Mouse (Mus musculus) neural tube, embryonic 15.5 days (tissue): ENCODE data around the gene Pou4f2. TPM values are rescaled to one million over a fixed set of nuclear protein-coding genes. Genes with fewer than 3 reads are reported as not detected.

Experiments used
- ATAC-seq: fragments of 200-750 bp; cut with Nextera tagmentation; 2 replicates; pipeline ENCODE4 v1.8.0; 2017; ENCODE audit warnings: mild to moderate bottlenecking, moderate TSS enrichment, moderate library complexity; ENCODE audit not compliant: low FRiP score
- H3K27ac ChIP-seq: fragments of 300-500 bp; sonication (generic); replicated peaks from 2 replicates; pipeline ENCODE4 v1.5.1; 2015; ENCODE audit warnings: mild to moderate bottlenecking, inconsistent platforms
- H3K27me3 ChIP-seq: fragments of 300-500 bp; sonication (generic); replicated peaks from 2 replicates; pipeline ENCODE4 v1.6.1; 2015; ENCODE audit warnings: inconsistent platforms
- H3K36me3 ChIP-seq: fragments of 300-500 bp; sonication (generic); 2 replicates; pipeline ENCODE4 v1.6.1; 2015; ENCODE audit warnings: inconsistent platforms
- H3K4me1 ChIP-seq: fragments of 300-500 bp; sonication (generic); 2 replicates; pipeline ENCODE4 v1.6.1; 2015; ENCODE audit warnings: inconsistent platforms
- H3K4me2 ChIP-seq: fragments of 300-500 bp; sonication (generic); 2 replicates; pipeline ENCODE4 v1.6.1; 2015; ENCODE audit warnings: inconsistent platforms, mild to moderate bottlenecking, moderate library complexity
- H3K4me3 ChIP-seq: fragments of 300-500 bp; sonication (generic); replicated peaks from 2 replicates; pipeline ENCODE4 v1.5.1; 2015; ENCODE audit warnings: mild to moderate bottlenecking, inconsistent platforms
- H3K9ac ChIP-seq: fragments of 300-500 bp; sonication (generic); replicated peaks from 2 replicates; pipeline ENCODE4 v1.6.1; 2015; ENCODE audit warnings: mild to moderate bottlenecking, inconsistent platforms
- H3K9me3 ChIP-seq: fragments of 300-500 bp; sonication (generic); replicated peaks from 2 replicates; pipeline ENCODE4 v1.6.1; 2016; ENCODE audit warnings: inconsistent platforms
- WGBS: fragments of 180-500 bp; shearing (Covaris S2); methylation state at CpG from one replicate; pipeline ENCODE4 v1.1.7; 2015; ENCODE audit warnings: mixed read lengths; 5-methylcytosine and 5-hydroxymethylcytosine counted together
- polyA plus RNA-seq: library from polyadenylated mRNA; unstranded; fragments of >200 nt; fragmentation: Nextera tagmentation; extraction: Ambion mirVana; gene quantifications from 2 replicates; pipeline ENCODE4 v1.2.1, GENCODE M21; 2015

Pou4f2 gene
- polyA plus RNA-seq, 1 experiment from 2014 or later = 3.3 TPM

DNA sequence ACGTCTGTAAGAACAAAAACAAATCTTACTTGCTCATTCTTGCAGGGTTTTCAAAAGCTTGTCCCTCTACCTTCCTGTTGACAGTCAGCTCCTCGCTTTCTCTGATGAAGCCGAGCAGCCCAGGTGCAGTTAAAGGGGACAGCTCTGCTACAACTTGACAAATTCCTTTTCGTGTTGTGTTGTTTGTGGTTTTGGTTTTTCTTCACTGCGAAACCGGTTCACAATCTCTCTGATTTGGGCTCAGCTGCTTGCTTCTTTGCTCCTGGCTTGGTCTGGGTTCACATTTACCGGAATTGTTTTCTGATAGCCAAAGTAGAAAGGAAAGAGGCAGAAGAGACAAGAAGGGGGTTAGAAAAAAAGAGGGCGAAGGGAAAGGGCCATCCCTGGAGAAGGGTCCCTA, 2.1 kb downstream of the Pou4f2 start:
- H3K9ac ChIP-seq = no peak overlapping the region
- peaks cover 40% of the 10 kb centered on the region for H3K4me1 ChIP-seq
- H3K27me3 ChIP-seq = peaks cover 67% of the 10 kb centered on the region

DNA sequence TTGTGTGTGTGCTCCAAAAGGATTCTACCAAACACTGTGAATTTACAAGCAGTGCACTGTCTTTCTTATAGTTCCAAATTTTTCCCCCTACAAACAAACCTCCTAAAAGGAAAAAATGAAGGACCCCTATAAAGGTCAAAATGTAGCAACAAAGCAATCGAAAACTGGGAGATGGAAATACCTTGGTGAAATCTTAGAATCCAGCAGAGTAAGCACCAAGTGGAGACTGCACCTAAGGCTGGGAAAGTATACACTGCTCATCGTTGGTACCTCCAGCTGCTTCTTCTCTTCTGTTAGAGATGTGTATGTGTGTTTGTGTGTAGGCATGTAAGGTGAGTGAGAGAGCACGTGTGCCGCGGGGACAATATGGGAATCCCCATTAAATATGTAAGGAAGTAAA, 3.1 kb downstream of the Pou4f2 start:
- 9% methylated on average over 5 of the region's 5 CpGs for WGBS
- no peak overlapping the region for H3K4me2 ChIP-seq

More for the DNA sequence above, 2.1 kb downstream of the Pou4f2 start:
- Histone ChIP-seq H3K4me3 (peak overlapping the region; percentile 47), H3K9me3 (no peaks in the 10 kb centered on the region), H3K27ac (no peak overlapping the region), H3K4me2 (peak overlapping the region; percentile 90), H3K36me3 (no peaks in the 10 kb centered on the region)
- no peak for ATAC-seq
- 3% methylated on average over 8 of the region's 8 CpGs for WGBS

DNA sequence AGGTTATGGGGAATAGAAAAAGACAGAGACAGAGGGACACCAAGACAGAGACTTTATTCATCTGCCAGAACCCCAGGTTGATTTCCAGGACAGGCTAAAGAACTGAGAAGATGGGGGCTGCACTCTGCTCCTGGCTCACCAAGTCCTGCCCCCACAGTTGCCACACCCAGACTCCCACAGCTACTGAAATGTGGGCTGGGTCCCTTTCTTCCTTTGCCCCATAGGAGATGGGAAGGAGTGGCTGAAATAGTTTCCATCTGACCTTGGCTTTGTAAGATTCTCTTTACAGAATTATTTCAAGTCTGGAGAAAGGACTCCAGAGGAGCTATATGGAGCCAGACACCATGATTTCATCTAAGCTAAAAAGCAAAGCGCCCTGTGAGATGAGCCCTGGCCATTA, 4.0 kb downstream of the Pou4f2 start:
- H3K27ac ChIP-seq = no peak overlapping the region
- WGBS = 35% methylated on average over 1 of the region's 1 CpGs
- peaks cover 63% of the 10 kb centered on the region for H3K27me3 ChIP-seq
- peaks cover 36% of the 10 kb centered on the region for H3K4me1 ChIP-seq
- peak overlapping the region; percentile 3; the same call in 1 of the 2 replicates for H3K4me3 ChIP-seq
- no peak overlapping the region for H3K4me2 ChIP-seq
- no peak overlapping the region for H3K9ac ChIP-seq
- no peak for ATAC-seq
- H3K9me3 ChIP-seq = no peaks in the 10 kb centered on the region
- no peaks in the 10 kb centered on the region for H3K36me3 ChIP-seq

More for the DNA sequence above, 3.1 kb downstream of the Pou4f2 start:
- Histone ChIP-seq H3K4me3 (peak overlapping the region; percentile 18), H3K4me1 (peaks cover 39% of the 10 kb centered on the region), H3K9me3 (no peaks in the 10 kb centered on the region), H3K27ac (no peak overlapping the region), H3K9ac (no peak overlapping the region), H3K36me3 (no peaks in the 10 kb centered on the region), H3K27me3 (peaks cover 65% of the 10 kb centered on the region)
- no peak for ATAC-seq

DNA sequence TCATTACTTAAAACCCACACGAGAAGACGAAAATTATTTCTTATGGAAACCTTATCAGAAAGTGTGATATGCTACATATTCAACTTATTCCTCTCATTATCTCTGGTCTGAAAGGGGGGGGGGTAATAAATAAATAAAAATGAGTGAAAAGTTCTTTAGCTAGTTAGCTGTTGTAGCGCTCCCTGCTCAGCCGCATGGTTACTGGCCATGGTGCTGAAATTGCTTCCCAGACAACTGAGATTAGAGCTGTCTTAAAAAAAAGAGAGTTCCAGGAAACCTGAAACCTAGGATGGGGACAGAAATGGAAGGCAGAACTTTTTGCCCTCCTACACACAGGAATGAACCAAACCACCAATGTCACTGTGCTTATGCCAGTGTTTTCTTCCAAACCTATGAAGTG, 5.1 kb downstream of the Pou4f2 start:
- H3K4me3 ChIP-seq = no peak overlapping the region
- H3K27me3 ChIP-seq = peaks cover 63% of the 10 kb centered on the region
- H3K27ac ChIP-seq = no peak overlapping the region
- H3K4me1 ChIP-seq = peaks cover 36% of the 10 kb centered on the region
- WGBS = 4% methylated on average over 4 of the region's 4 CpGs
- no peak overlapping the region for H3K4me2 ChIP-seq
- no peaks in the 10 kb centered on the region for H3K9me3 ChIP-seq
- ATAC-seq = no peak
- no peaks in the 10 kb centered on the region for H3K36me3 ChIP-seq
- H3K9ac ChIP-seq = no peak overlapping the region

DNA sequence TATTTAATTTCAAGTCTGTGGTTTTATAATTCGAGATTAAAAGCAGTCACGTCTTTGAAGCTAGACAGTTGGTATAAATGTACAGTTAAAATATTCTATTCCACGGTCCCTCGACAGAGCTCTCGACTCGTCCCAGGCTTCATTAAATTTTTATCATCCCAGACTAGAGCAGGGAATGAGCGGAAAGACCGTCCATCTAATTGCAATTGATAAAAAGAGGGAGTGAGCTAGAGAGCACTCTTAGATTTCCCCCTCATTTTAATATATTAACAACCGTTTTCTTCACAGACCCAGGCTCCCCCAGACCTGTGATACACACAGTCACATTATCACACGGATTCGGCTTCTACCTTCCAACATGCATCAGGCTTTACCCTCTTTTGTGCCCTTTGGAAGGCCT, 8.3 kb downstream of the Pou4f2 start:
- no peak overlapping the region; the same call in 1 of the 2 replicates for H3K4me2 ChIP-seq
- H3K27me3 ChIP-seq = peaks cover 68% of the 10 kb centered on the region

DNA sequence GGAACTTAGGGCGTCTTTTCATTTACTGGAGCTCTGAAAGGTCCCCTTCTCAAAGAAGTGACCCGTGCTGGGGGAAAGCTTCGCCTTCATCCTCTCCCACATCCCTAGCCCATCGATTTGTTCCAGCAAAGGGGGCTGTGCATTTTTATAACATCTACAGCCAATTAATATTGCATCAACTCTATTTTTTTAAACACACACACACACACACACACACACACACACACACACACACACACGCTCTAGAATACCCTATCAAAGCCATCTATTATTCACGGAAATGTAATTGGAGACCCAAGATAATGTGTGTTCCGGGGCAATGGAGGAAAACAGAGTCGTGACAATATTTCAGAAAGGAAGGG, 8.7 kb downstream of the Pou4f2 start:
- no peak overlapping the region for H3K27ac ChIP-seq
- no peak overlapping the region for H3K9ac ChIP-seq
- WGBS = under 1% methylated on average over 8 of the region's 8 CpGs

More for the DNA sequence above, 8.3 kb downstream of the Pou4f2 start:
- no peak overlapping the region for H3K4me3 ChIP-seq
- no peak for ATAC-seq
- H3K27ac ChIP-seq = no peak overlapping the region
- H3K36me3 ChIP-seq = no peaks in the 10 kb centered on the region
- no peaks in the 10 kb centered on the region for H3K9me3 ChIP-seq
- H3K9ac ChIP-seq = no peak overlapping the region
- H3K4me1 ChIP-seq = peaks cover 17% of the 10 kb centered on the region
- WGBS = 2% methylated on average over 11 of the region's 11 CpGs

DNA sequence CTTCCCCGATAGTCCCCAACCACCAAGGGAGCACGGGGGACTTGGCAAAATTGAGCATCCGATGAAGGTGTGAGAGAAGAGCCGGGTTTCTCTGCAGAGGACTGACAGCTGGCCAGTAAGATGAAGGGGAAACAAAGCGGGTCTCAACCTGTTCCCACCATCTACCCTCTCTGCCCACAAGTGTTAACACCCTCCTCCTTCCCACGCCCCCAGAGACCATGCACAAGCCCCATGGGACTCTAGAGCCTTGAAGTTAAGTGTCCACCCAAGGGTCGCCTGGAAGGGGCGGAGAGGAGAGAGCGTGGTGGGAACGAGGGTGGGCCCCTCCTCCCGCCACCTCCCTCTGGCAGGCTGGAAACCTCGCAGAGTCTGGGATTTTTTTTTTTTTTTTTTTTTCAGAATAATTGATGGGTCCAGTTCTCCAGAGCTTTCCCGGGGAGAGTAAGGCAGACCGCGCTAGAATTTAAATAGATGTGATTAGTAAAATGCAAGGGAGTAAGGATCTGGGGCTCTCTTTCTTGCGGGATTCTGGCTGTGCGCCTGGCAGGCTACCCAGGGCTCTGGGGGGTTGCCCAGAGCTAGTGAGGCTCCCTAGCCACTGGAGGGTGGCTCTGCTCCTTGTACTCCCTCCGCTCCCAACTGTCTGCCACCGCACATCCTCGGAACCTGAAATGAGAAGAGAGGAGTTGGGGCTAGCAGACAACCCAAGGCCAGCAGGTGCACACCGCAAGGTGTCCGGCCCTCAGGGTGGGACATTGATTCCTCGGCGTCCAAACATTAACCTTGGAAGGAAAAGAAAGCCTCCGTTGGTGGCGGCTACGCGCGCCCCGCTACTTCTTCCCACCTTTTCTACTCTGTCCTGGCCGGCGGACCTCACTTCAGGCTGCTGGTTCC, 9.3 kb downstream of the Pou4f2 start:
- H3K4me1 ChIP-seq = peaks cover 17% of the 10 kb centered on the region
- no peak overlapping the region for H3K27ac ChIP-seq
- H3K27me3 ChIP-seq = peaks cover 72% of the 10 kb centered on the region
- no peaks in the 10 kb centered on the region for H3K9me3 ChIP-seq
- under 1% methylated on average over 32 of the region's 32 CpGs for WGBS
- no peak overlapping the region for H3K9ac ChIP-seq
- peak; percentile 58; the same call in 1 of the 2 replicates for ATAC-seq
- H3K36me3 ChIP-seq = no peaks in the 10 kb centered on the region
- peak overlapping the region; percentile 18 for H3K4me3 ChIP-seq
- peak overlapping the region; percentile 48 for H3K4me2 ChIP-seq

More for the DNA sequence above, 8.7 kb downstream of the Pou4f2 start:
- no peak for ATAC-seq
- Histone ChIP-seq H3K4me1 (peaks cover 17% of the 10 kb centered on the region), H3K9me3 (no peaks in the 10 kb centered on the region), H3K4me2 (peak overlapping the region; percentile 48), H3K36me3 (no peaks in the 10 kb centered on the region), H3K27me3 (peaks cover 72% of the 10 kb centered on the region), H3K4me3 (peak overlapping the region; percentile 18; the same call in 1 of the 2 replicates)

DNA sequence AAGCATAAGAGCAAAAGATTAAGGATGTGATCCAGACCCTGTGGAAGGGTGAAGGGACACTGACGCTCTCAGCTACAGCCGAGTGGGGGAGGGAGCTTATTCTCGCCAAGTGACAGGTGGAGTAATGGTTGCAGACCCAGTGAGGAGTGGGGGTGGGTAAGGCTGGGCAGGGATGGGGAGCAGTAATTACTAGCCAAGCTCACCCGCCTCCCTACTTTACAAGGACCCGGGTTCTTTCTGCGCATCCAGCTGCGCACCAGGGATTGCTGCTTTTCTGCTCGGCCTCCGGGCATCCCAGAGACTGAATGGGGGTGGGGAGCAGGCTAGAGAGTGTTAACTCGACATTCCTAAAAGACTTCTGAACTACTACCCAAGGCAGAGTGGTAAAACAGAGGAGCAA, 10.0 kb downstream of the Pou4f2 start:
- Histone ChIP-seq H3K4me3 (peak overlapping the region; percentile 18; the same call in 1 of the 2 replicates), H3K4me1 (peaks cover 17% of the 10 kb centered on the region), H3K27ac (no peak overlapping the region), H3K36me3 (no peaks in the 10 kb centered on the region), H3K9ac (no peak overlapping the region), H3K4me2 (peak overlapping the region; percentile 48), H3K9me3 (no peaks in the 10 kb centered on the region), H3K27me3 (peaks cover 69% of the 10 kb centered on the region)
- 1% methylated on average over 10 of the region's 10 CpGs for WGBS
- ATAC-seq = peak; percentile 53; the same call in 1 of the 2 replicates

DNA sequence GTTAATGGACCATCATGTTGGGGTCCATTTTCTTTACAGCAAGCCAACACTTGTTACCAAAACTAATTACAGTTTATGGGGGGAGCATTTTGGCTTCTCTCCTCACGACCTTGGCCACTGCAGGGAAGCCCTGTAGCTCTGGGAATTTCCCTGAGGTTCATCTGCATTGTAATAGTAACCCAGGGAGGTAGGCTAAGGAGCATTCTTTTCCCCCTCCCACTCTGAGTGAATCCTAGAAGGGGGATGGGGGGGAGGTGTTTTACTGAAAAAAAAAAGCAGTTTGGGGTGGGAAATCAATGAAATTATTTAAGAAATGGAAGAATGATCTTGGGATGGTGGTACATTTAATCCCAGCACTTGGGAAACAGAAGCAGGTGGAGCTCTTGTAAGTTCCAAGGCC, 12.5 kb downstream of the Pou4f2 start:
- Histone ChIP-seq H3K9ac (no peak overlapping the region), H3K27ac (no peak overlapping the region), H3K36me3 (no peaks in the 10 kb centered on the region), H3K4me2 (no peak overlapping the region), H3K9me3 (no peaks in the 10 kb centered on the region), H3K4me3 (no peak overlapping the region), H3K4me1 (peaks cover 35% of the 10 kb centered on the region), H3K27me3 (peaks cover 67% of the 10 kb centered on the region)
- 3% methylated on average over 1 of the region's 1 CpGs for WGBS
- no peak for ATAC-seq

DNA sequence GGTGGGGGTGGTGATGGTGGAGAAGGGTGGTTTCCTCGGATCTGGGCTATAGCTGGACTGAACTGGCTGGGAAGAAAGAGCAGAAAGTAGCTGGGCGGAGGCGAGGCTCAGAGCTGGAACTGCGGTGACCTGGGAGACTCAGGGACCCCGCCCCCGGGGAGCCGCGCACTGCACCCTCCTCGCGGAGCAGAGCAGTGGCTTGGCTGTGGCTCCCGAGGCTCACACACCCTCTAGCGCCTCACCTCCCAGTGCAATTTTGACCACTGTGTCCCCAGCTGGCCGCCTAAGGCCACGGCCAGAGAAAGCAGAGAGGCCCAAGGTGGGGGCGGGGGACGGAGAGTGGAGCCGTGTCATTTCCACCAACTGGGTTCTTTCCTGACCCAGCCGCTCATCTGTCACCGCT, 16.3 kb downstream of the Pou4f2 start:
- 1% methylated on average over 16 of the region's 19 CpGs for WGBS
- Histone ChIP-seq H3K4me2 (peak overlapping the region; percentile 71), H3K4me3 (peak overlapping the region; percentile 33), H3K9me3 (no peaks in the 10 kb centered on the region), H3K27me3 (peaks cover 56% of the 10 kb centered on the region), H3K9ac (0 out of 2 replicates have a peak overlapping the region, but pooled peaks have one; percentile 37), H3K27ac (no peak overlapping the region), H3K36me3 (no peaks in the 10 kb centered on the region), H3K4me1 (peaks cover 18% of the 10 kb centered on the region)
- peak; percentile 70 for ATAC-seq

DNA sequence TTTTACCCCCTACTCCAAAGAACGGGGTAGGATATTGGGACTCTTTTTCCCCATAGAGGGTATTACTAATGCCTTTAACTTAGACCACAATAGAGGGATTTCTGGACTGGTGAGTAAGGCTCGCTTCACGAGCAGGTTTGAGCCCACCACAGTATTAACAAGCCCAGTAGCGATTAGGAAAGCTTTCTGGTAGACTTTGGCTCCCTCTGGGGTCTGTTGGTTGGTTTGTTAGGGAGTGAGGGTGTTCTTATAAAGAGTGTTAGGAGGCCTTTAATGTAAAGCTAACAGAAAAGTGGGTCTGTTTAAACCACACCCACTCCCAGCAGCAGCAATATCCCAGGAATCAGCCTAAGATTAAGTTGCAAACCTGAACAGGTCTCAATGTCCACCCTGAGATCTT, 17.2 kb downstream of the Pou4f2 start:
- Histone ChIP-seq H3K9ac (no peak overlapping the region), H3K36me3 (no peaks in the 10 kb centered on the region), H3K4me3 (no peak overlapping the region), H3K4me2 (peak overlapping the region; percentile 71), H3K27ac (no peak overlapping the region), H3K9me3 (no peaks in the 10 kb centered on the region), H3K4me1 (peaks cover 18% of the 10 kb centered on the region), H3K27me3 (peaks cover 50% of the 10 kb centered on the region)
- peak; percentile 17; the same call in 1 of the 2 replicates for ATAC-seq
- WGBS = 24% methylated on average over 4 of the region's 4 CpGs

DNA sequence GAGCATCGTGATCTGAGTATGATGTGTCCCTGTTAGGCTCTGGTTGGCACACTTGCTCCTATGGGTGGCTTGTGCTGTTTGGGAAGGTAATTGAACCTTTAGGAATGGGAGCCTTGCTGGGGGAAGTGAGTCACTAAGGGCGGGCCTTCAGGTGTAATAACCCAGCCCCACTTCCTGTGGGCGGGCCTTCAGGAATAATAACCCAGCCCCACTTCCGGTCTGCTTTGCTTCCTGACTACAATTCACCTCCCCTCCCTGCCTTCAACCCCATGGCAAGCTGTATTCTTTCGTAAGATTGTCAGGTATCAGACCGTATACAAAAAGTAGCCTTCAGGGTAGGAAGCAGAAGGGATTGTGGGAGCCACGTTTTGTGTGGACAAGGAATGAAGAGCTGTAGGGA, 45.7 kb downstream of the Pou4f2 start:
- Histone ChIP-seq H3K4me3 (no peak overlapping the region), H3K36me3 (no peaks in the 10 kb centered on the region), H3K9ac (no peak overlapping the region), H3K9me3 (no peaks in the 10 kb centered on the region), H3K4me1 (no peaks in the 10 kb centered on the region), H3K27me3 (no peaks in the 10 kb centered on the region), H3K27ac (no peak overlapping the region), H3K4me2 (no peak overlapping the region)
- ATAC-seq = no peak
- 94% methylated on average over 7 of the region's 7 CpGs for WGBS
